Mouse (Mus musculus) liver (tissue): ENCODE results near the gene Art4.
"Not testable (repeated sequence)": the region's sequence is repeated elsewhere in the genome, so short reads cannot be mapped to it uniquely, and the experiment has no call there.

Source experiments
- DNase-seq: peaks from one replicate; pipeline ENCODE4 v3.0.0-alpha.2; 2020; ENCODE audit warnings: mixed read lengths

The Art4 gene

GRCm38 (mm10) chr6:136857186-136857872 is at the start of gene Art4:
TSS of gene Art4 (minus strand) at chr6:136857733.
- peak; percentile 94 for DNase-seq

DNA sequence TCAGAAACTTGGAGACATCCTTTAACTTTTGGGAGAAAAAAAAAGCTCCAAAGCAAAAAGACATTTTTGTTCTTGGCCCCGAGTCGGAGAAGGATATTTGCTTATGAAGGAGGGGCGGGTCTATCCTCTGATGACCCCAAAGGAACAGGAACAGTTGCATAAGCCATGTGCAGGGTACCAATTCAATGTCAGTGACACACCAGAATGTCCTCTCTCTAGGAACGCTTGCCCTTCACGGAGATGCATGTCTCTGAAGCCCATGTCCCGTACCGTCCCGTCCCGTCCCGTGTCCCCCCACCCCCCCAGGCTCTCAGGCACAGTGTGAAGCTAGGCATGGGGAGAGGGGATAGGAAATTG is 49.4 kb upstream of the Art4 start:
- DNase-seq = no peak

- no peak for DNase-seq
Observed at GRCm38 (mm10) chr6:136906283-136906936, 48.9 kb upstream of the Art4 start.

DNA sequence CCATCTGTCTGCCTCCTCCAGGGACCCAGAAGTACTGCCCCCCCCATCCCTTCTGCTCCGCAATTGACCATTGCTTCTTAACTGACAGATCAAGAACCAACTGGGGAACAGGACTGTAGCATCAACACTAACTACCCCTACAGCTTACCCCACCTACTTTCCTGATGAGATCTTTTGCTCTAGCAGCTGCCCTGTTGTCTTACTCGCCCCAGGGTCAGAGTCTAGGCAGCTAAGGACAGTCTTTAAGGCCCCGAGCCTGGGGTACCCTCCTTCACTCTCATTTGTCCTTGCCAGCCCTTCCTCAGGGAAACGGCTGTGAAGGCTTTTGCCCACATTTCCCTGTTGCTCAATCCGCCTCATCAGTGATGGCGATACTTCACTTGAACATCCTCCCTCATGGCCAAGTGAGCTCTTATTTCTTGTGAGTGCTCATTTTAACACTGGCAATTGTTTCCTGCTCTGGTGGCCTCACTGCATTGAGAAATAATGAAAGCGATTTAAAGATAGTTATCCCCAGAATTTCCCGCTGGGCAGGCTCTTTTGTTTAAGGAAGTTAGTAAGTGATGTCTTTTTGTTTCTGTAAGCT is 46.4 kb upstream of the Art4 start:
- no peak for DNase-seq

- DNase-seq = no peak
Observed at GRCm38 (mm10) chr6:136902527-136902926, 45.0 kb upstream of the Art4 start.

GRCm38 (mm10) chr6:136901010-136901409 is 43.5 kb upstream of the Art4 start:
- DNase-seq = no peak

DNA sequence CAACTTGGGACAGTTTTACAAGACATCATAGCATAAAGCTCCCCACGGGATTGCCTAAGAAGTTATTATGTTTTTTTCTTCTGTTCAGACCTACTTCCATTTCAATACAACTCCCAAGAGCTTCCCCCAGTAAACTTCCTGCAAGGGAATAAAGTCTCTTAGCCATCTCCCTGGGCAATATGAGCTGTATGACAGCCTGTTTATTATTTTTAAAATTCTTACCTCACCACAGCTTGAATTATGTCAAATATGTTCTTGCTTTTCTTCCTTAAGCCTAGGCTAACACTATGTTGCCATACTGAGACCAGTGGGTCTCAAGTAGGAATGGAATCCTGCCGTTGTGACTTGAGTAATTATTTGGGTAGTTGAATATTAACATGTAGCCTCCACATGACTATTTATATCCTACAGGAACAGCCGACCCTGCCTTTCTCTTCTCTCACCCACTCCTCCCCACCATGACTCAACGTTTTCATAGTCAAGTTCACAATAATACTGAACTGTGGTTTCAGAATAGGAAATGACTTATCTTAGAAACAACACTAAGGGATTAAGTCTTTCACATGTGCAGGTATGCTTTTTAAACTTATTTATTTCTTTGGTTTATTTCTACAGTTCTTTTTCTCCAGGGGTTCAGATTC is 43.0 kb upstream of the Art4 start:
- DNase-seq = no peak

- DNase-seq = no peak
Observed at GRCm38 (mm10) chr6:136898954-136899353, 41.4 kb upstream of the Art4 start.

GRCm38 (mm10) chr6:136898222-136898621 is 40.7 kb upstream of the Art4 start:
- DNase-seq = no peak

DNA sequence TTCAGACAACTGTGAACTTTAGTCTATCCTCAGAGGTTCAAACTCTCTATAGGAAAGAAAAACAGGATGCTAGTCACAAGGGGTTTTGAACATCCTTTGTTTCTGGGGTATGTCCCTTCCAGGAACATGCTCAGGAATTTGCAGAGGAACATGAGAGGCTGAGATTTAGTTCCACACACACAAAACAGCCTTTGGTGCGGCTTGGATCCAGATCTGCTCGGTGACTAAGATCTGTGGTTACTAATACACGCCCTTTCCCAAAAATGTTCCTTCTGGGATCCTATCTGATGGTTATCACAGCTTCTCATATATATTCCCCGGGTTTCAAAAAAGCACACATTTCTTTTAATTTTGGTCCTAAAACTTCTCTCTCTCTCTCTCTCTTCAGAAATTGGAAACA is 40.3 kb upstream of the Art4 start:
- no peak for DNase-seq

DNA sequence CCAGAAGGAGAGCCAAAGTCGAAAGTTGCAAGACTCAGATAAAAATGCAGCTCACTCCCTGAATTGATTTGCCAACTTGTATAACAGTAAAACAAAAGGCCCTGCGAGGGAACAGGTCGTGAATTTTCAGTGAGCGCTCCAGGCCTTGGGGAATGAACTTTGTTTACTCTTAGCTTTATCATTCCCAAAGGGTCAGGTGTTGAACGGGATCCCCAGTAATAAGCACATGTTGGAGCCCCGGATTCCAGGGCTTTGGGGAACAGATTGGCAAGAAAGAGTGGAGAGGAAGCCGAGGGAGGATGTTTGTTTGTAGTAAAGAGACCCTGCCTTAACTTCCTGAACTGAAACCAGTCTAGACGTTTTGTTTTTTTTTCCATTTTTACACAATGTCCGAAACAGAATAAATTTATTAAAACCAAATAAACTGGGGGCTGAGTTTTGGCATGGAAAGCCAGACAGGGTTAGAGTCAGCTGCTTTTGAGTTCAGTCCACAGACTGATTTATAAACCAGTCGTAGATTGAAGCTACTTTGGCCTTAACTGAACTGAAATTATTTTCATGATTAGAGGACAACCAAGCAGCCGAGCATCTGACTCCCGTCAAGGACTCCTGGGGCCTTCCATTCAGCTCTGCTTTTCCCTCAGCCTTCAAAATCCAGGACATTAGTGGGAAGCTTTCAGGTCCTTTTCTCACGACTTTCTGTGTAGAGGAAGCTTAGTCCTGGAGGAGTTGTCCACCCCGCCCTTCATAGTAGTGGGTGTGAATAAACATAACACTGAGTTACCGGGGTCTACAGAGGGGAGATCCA is 37.2 kb upstream of the Art4 start:
- DNase-seq = no peak

GRCm38 (mm10) chr6:136892002-136892401 is 34.5 kb upstream of the Art4 start:
- no peak for DNase-seq

- DNase-seq = no peak
Observed at GRCm38 (mm10) chr6:136889554-136889953, 32.0 kb upstream of the Art4 start.

DNA sequence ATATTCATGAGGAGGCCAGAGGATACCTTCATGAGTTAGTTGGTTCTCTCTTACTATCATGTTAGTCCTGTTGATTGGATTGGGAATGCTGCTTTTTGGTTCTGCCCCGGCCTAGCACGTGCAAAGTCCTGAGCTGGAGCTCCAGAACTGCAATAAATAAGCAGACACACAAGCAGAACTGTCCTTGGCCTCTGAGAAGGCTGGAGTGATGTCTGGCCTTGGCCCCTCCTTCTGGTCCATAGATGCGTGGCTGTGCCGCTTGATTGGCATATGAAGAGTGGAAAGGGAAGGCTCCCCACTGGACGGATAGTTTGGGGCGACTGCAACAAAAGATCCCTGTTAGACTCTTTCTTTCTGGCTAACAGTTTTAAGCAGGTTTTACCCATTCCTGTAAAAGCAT is 31.5 kb upstream of the Art4 start:
- DNase-seq = no peak

GRCm38 (mm10) chr6:136887854-136888253 is 30.3 kb upstream of the Art4 start:
- DNase-seq = no peak

- DNase-seq = not testable (repeated sequence)
Observed at GRCm38 (mm10) chr6:136884766-136885165, 27.2 kb upstream of the Art4 start.

- no peak for DNase-seq
Observed at GRCm38 (mm10) chr6:136883961-136884360, 26.4 kb upstream of the Art4 start.

DNA sequence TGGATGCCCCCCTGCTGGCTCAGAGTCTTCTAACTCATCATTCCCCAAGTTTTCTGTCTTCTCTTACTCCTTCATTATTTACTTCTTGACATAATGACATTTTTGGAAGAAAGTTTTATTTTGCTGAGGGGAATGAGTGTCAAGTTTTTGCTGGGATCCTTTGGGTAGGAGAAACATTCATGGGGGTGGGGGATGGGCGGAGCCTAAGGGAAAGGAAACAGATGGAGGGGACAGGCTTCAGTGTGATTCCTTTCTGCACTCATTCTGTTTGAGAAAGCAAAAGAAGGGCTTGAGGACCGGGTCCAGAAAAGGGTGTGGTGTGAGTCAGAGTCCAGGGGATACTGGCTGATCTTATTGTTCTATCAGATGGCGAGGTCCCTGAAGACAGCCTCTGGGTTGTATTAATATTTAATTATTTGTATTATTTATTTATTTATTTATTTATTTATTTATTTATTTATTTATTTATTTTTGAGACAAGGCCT is 25.9 kb upstream of the Art4 start:
- no peak for DNase-seq

DNA sequence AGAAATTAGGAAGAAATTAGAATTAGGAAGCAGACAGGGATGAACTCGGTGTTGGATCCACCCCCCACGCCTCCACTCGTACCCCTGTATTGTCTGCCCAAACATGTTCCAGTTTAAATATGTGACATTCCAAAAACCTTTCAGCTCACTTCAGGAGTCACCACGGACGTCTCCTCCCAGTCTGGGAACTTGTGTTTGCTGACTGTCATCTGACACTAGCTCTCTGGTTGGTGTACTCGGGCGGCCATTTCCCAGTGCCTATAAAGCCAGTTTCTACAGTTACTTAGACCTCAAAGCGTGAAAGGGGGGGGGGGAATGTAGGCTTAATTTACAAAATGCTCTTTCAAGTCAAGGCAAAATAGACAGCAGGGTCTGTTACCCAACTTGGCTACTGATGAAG is 24.1 kb upstream of the Art4 start:
- no peak for DNase-seq

GRCm38 (mm10) chr6:136875670-136876069 is 18.1 kb upstream of the Art4 start, which contains the start of gene Mgp:
TSS of gene Mgp (minus strand) at chr6:136875823.
- DNase-seq = no peak

DNA sequence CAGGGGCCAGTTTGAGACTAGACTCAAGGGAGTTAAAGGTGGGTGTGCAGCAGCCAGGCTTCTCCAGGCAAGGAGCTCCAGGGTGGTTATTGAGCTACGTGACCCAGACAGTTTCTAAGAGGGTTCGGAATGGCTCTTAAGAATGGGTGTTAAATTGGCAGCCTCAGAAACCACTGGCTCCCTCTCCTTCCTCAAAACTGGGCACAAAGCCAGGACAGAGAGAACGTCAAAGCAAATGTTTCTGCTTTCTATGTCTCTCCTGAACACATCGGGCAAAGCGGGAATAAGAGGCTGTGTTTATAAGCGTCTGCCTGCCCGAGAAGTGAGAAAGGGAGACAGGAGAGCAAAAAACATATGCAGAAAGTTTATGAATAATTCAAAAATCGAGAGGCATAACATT is 17.1 kb upstream of the Art4 start:
- DNase-seq = no peak

DNA sequence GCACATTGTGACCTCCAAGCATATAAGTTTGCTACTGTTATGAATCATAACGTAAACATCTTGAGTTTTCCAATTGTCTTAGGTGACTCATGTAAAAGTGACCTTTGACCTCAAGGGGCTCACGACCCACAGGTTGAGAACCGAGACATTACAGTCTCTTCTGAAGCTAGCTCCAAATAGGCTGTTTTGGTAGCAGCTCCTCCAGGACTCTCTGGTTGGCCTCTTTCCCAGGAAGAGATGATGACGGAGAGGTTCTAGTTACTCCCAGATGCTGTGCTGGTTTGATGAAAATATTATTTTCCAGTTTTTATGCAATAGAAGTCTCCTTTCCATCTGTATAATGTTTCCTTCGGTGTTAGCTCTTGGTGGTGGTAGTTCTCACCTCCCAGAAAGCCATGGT is 11.4 kb upstream of the Art4 start:
- no peak for DNase-seq

DNA sequence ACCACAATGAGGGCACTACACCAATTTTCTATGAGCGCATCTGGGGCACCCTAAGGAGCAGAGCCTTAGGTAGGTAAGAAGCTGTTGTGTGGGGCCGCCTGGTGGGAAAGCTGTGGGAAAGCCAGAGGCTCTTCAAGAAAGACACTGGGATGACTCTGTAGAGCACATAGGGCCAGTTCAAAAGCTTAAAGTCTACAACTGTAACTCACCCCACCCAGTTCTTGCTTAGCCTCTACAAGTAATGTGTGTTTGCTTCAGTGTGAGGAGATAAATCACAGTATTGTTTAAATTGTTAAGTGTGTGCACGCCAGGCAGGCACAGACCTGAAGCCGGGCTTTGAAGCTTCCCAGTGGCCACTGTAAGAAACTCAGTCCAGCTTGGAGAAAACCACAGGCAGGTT is 8.6 kb upstream of the Art4 start:
- DNase-seq = no peak
